Mouse (Mus musculus) T-helper 1 cell (primary cell): ENCODE measurements around the gene Gm49673.
"Not testable (repeated sequence)": the region's sequence is repeated elsewhere in the genome, so short reads cannot be mapped to it uniquely, and the experiment has no call there.

Source experiments
- in situ Hi-C: fragments of 300-600 bp; cut with MboI, MseI; formaldehyde crosslinking; loops from one replicate; pipeline ENCODE4 v1.15.1; 2025; ENCODE audit warnings: high pct_unique_total_duplicates

The Gm49673 gene

GRCm38 (mm10) chr17:8147439-8148316 lies at the start of gene Gm49673, which contains the start of gene Rnaset2a:
Gm49673 (minus strand) TSS chr17:8147788.
Rnaset2a (minus strand) TSS chr17:8148097.
- in situ Hi-C loops = not testable (repeated sequence)

GRCm38 (mm10) chr17:8195685-8196376 lies 48.2 kb upstream of the Gm49673 start:
- in situ Hi-C loops = loop anchor here (5.0 to 25.0 kb wide), 2 partner anchors 106 to 134 kb away; no protein-coding TSS in a partner anchor

GRCm38 (mm10) chr17:8193678-8194077 lies 46.1 kb upstream of the Gm49673 start:
- in situ Hi-C loops = loop anchor here (25.0 kb wide), 1 partner anchor 131 kb away; no protein-coding TSS in a partner anchor

GRCm38 (mm10) chr17:8184217-8184616 lies 36.6 kb upstream of the Gm49673 start:
- in situ Hi-C loops = loop anchor here (25.0 kb wide), 1 partner anchor 122 kb away; no protein-coding TSS in a partner anchor

GRCm38 (mm10) chr17:8183815-8184214 lies 36.2 kb upstream of the Gm49673 start:
- in situ Hi-C loops = loop anchor here (25.0 kb wide), 1 partner anchor 122 kb away; no protein-coding TSS in a partner anchor

- in situ Hi-C loops = loop anchor here (25.0 kb wide), 1 partner anchor 115 kb away; no protein-coding TSS in a partner anchor
Measured at GRCm38 (mm10) chr17:8177090-8177489, 29.5 kb upstream of the Gm49673 start.

- in situ Hi-C loops = loop anchor here (25.0 kb wide), 1 partner anchor 309 kb away; no protein-coding TSS in a partner anchor
Measured at GRCm38 (mm10) chr17:8171081-8171480, 23.5 kb upstream of the Gm49673 start.

- in situ Hi-C loops = loop anchor here (25.0 kb wide), 1 partner anchor 308 kb away; no protein-coding TSS in a partner anchor
Measured at GRCm38 (mm10) chr17:8170331-8170730, 22.7 kb upstream of the Gm49673 start.

- in situ Hi-C loops = loop anchor here (25.0 kb wide), 1 partner anchor 305 kb away; no protein-coding TSS in a partner anchor
Measured at GRCm38 (mm10) chr17:8167436-8167835, 19.8 kb upstream of the Gm49673 start.

GRCm38 (mm10) chr17:8166454-8166853 lies 18.9 kb upstream of the Gm49673 start:
- in situ Hi-C loops = loop anchor here (25.0 kb wide), 1 partner anchor 304 kb away; no protein-coding TSS in a partner anchor

- in situ Hi-C loops = loop anchor here (25.0 kb wide), 1 partner anchor 304 kb away; no protein-coding TSS in a partner anchor
Measured at GRCm38 (mm10) chr17:8165977-8166376, 18.4 kb upstream of the Gm49673 start.

GRCm38 (mm10) chr17:8165608-8165945 lies 18.0 kb upstream of the Gm49673 start:
- in situ Hi-C loops = loop anchor here (25.0 kb wide), 1 partner anchor 303 kb away; no protein-coding TSS in a partner anchor

GRCm38 (mm10) chr17:8164701-8165607 lies 17.4 kb upstream of the Gm49673 start, which contains the start of gene Fgfr1op:
Fgfr1op (plus strand) TSS chr17:8165501.
- in situ Hi-C loops = loop anchor here (5.0 to 25.0 kb wide), 2 partner anchors 303 to 1203 kb away; partner anchors contain the start of gene Tagap1

GRCm38 (mm10) chr17:8160969-8161368 lies 13.4 kb upstream of the Gm49673 start:
- in situ Hi-C loops = loop anchor here (5.0 to 25.0 kb wide), 2 partner anchors 299 to 1199 kb away; partner anchors contain the start of gene Tagap1

- in situ Hi-C loops = loop anchor here (25.0 kb wide), 1 partner anchor 296 kb away; no protein-coding TSS in a partner anchor
Measured at GRCm38 (mm10) chr17:8158627-8159026, 11.0 kb upstream of the Gm49673 start.

GRCm38 (mm10) chr17:8155982-8156381 lies 8.4 kb upstream of the Gm49673 start:
- in situ Hi-C loops = loop anchor here (25.0 kb wide), 1 partner anchor 294 kb away; no protein-coding TSS in a partner anchor

- in situ Hi-C loops = loop anchor here (25.0 kb wide), 1 partner anchor 293 kb away; no protein-coding TSS in a partner anchor
Measured at GRCm38 (mm10) chr17:8155010-8155409, 7.4 kb upstream of the Gm49673 start.

- in situ Hi-C loops = not testable (repeated sequence)
Measured at GRCm38 (mm10) chr17:8146931-8147330, 657 bp downstream of the Gm49673 start.

- in situ Hi-C loops = not testable (repeated sequence)
Measured at GRCm38 (mm10) chr17:8143802-8144673, 3.5 kb downstream of the Gm49673 start.
